Mouse (Mus musculus) kidney, adult 2 months (tissue): ENCODE measurements around the gene Scnn1a.

Experiments used
- CTCF ChIP-seq: fragments of 200-500 bp; conservative IDR thresholded peaks from 2 replicates; pipeline ENCODE4 v1.5.1; 2011; ENCODE audit warnings: low read depth, mild to moderate bottlenecking, control low read depth, low read length, moderate library complexity, mixed read lengths; ENCODE audit not compliant: insufficient read depth, insufficient read length
- POLR2A ChIP-seq: fragments of 200-500 bp; IDR thresholded peaks from one replicate; pipeline ENCODE4 v1.6.1; 2011; ENCODE audit warnings: low read depth, low read length, control low read depth

DNA sequence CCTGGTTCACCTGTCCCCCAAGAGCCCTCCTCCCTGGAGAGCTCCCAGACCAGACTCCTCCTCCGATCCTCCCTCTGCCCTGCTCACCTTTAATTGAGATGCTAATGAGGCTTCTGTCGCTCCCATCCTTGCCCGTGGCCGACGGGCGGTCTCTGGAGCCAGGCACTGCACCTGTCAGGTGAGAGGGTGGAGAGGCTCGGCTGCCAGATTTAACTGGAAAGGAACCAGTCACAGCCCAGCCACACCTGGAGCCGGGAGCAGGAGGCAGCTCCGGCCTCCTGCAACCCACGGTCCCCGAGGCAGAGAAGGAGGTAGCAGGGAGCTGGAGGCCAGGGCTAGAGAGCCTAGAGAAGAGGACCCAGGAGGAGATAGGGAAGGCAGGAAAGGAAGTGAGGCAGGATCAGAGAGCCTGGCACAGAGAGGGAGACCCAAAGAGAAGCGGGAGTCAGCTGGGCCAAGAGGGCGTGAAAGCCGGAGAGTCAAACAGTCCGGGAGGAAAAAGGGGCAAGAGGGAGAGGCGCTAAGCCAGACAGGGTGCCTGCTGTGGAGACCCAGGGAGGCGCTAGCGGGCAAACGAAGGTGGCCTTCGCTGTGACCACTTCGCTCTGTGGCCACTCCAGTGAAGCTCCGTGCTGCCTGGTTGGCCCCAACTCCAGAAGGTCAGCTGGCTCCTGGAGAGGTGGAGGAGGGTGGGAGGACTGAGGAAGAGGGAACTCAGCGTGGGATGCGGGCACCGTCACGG, 826 bp downstream of the Scnn1a start:
- no peak for TF ChIP-seq CTCF
- TF ChIP-seq POLR2A = peak; percentile 50
